Mouse (Mus musculus) liver, postnatal 0 days (tissue): ENCODE measurements around the gene Ifna14.

Experiments
- CTCF ChIP-seq: sonication (generic); IDR thresholded peaks from 2 replicates; pipeline ENCODE4 v1.5.1; 2016; ENCODE audit warnings: antibody characterized with exemption, low read depth
- EP300 ChIP-seq: IDR thresholded peaks from 2 replicates; pipeline ENCODE4 v1.6.1; 2016; ENCODE audit warnings: antibody characterized with exemption, low read depth, mild to moderate bottlenecking

- no peak for TF ChIP-seq EP300
- TF ChIP-seq CTCF = no peak
Measured at GRCm38 (mm10) chr4:88525393-88525792, 46.2 kb downstream of the Ifna14 start.
